Mouse (Mus musculus) lung, embryonic 15.5 days (tissue): ENCODE measurements at regions not wholly inside any gene's neighbourhood (a gene's known extent, or its start where the extent isn't known, plus 50 kb on each side); places are given as distances from the start of the nearest gene placed in this dataset.
"Not testable (repeated sequence)": the region's sequence is repeated elsewhere in the genome, so short reads cannot be mapped to it uniquely, and the experiment has no call there.

Source experiments
- ATAC-seq: fragments of 200-750 bp; cut with Nextera tagmentation; 2 replicates; pipeline ENCODE4 v1.8.0; 2017; ENCODE audit warnings: moderate number of reproducible peaks, borderline replicate concordance; ENCODE audit not compliant: low FRiP score, low TSS enrichment; ENCODE audit errors: extremely low read depth
- H3K27ac ChIP-seq: fragments of 300-500 bp; sonication (generic); 2 replicates; pipeline ENCODE4 v1.5.1; 2015; ENCODE audit warnings: moderate library complexity, mild to moderate bottlenecking, inconsistent platforms
- H3K27me3 ChIP-seq: fragments of 300-500 bp; sonication (generic); 2 replicates; pipeline ENCODE4 v1.6.1; 2015; ENCODE audit warnings: inconsistent platforms
- H3K36me3 ChIP-seq: fragments of 300-500 bp; sonication (generic); 2 replicates; pipeline ENCODE4 v1.6.1; 2015; ENCODE audit warnings: inconsistent platforms
- H3K4me1 ChIP-seq: fragments of 300-500 bp; sonication (generic); 2 replicates; pipeline ENCODE4 v1.6.1; 2015; ENCODE audit warnings: inconsistent platforms
- H3K4me2 ChIP-seq: fragments of 300-500 bp; sonication (generic); 2 replicates; pipeline ENCODE4 v1.6.1; 2015; ENCODE audit warnings: inconsistent platforms, mild to moderate bottlenecking, moderate library complexity
- H3K4me3 ChIP-seq: fragments of 300-500 bp; sonication (generic); 2 replicates; pipeline ENCODE4 v1.5.1; 2015; ENCODE audit warnings: mild to moderate bottlenecking, inconsistent platforms
- H3K9ac ChIP-seq: fragments of 300-500 bp; sonication (generic); 2 replicates; pipeline ENCODE4 v1.6.1; 2015; ENCODE audit warnings: inconsistent platforms
- H3K9me3 ChIP-seq: fragments of 300-500 bp; sonication (generic); 2 replicates; pipeline ENCODE4 v1.6.1; 2016; ENCODE audit warnings: inconsistent platforms
- WGBS: fragments of 180-500 bp; shearing (Covaris S2); methylation state at CpG from one replicate; pipeline ENCODE4 v1.1.7; 2015; 5-methylcytosine and 5-hydroxymethylcytosine counted together

GRCm38 (mm10) chr10:57282896-57283295, 203.3 kb upstream of the Hsf2 start:
- Histone ChIP-seq H3K4me2 (no peak overlapping the region), H3K27me3 (no peaks in the 10 kb centered on the region), H3K9ac (no peak overlapping the region), H3K9me3 (no peaks in the 10 kb centered on the region), H3K4me3 (no peak overlapping the region), H3K27ac (no peak overlapping the region), H3K4me1 (no peaks in the 10 kb centered on the region), H3K36me3 (no peaks in the 10 kb centered on the region)
- no peak for ATAC-seq
- 71% methylated on average over 5 of the region's 5 CpGs for WGBS

GRCm38 (mm10) chr10:57291596-57291995, 194.6 kb upstream of the Hsf2 start:
- no peaks in the 10 kb centered on the region for H3K4me1 ChIP-seq
- H3K4me3 ChIP-seq, result no peak overlapping the region
- no peak overlapping the region for H3K4me2 ChIP-seq
- H3K27ac ChIP-seq, result no peak overlapping the region
- WGBS, result 92% methylated on average over 10 of the region's 10 CpGs
- no peaks in the 10 kb centered on the region for H3K36me3 ChIP-seq
- H3K9ac ChIP-seq, result no peak overlapping the region
- no peak for ATAC-seq
- no peaks in the 10 kb centered on the region for H3K27me3 ChIP-seq
- no peaks in the 10 kb centered on the region for H3K9me3 ChIP-seq

DNA sequence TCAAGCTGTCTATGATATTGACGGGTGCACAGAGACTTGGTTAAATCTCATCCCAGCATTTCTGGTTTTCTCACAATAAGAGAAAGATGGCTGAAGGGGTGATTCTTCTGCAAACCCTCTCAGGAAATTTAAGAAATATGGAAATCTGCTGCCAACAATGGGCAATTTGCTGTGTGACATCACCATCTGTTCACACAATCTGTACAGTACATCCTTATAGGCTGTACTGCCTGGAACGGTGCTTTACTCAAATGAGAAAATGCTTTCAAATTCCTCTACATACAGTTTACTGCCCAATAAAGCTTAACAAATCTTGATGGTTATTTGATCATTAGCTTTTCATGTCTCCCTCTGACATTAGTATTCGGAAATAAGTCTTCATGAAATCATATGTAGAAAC, 172.4 kb upstream of the Hsf2 start:
- no peaks in the 10 kb centered on the region for H3K36me3 ChIP-seq
- no peaks in the 10 kb centered on the region for H3K9me3 ChIP-seq
- H3K4me3 ChIP-seq, result no peak overlapping the region
- H3K27ac ChIP-seq, result no peak overlapping the region
- WGBS, result 62% methylated on average over 3 of the region's 3 CpGs
- H3K9ac ChIP-seq, result no peak overlapping the region
- ATAC-seq, result no peak
- no peaks in the 10 kb centered on the region for H3K4me1 ChIP-seq
- no peak overlapping the region for H3K4me2 ChIP-seq
- H3K27me3 ChIP-seq, result no peaks in the 10 kb centered on the region

DNA sequence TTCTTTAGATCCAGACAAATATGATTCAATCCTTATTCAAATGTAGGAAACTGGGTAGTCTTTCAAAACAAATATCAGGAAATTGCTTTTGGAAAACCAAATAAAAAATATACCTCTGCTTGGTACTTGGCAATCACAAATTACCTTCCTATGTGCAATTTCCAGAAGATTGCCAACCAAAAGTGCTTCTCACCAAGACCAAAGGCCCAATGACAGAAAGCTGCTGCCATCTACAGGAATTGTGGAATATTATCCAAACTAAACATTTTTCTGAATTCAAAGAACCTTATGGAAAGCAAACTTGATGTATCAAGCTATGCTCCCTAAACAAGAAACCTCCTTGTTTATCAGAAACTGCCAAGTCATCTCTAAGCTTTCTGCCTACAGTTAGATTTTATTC, 169.1 kb upstream of the Hsf2 start:
- Histone ChIP-seq H3K9ac (no peak overlapping the region), H3K4me1 (no peaks in the 10 kb centered on the region), H3K9me3 (no peaks in the 10 kb centered on the region), H3K27me3 (no peaks in the 10 kb centered on the region), H3K4me3 (no peak overlapping the region), H3K4me2 (no peak overlapping the region), H3K36me3 (no peaks in the 10 kb centered on the region), H3K27ac (no peak overlapping the region)
- no peak for ATAC-seq

GRCm38 (mm10) chr10:57319171-57319570, 167.0 kb upstream of the Hsf2 start:
- Histone ChIP-seq H3K27me3 (no peaks in the 10 kb centered on the region), H3K4me3 (no peak overlapping the region), H3K36me3 (no peaks in the 10 kb centered on the region), H3K4me2 (no peak overlapping the region), H3K27ac (no peak overlapping the region), H3K9me3 (no peaks in the 10 kb centered on the region), H3K4me1 (no peaks in the 10 kb centered on the region), H3K9ac (no peak overlapping the region)
- WGBS, result 29% methylated on average over 2 of the region's 2 CpGs
- no peak for ATAC-seq

GRCm38 (mm10) chr10:57322717-57323424, 163.3 kb upstream of the Hsf2 start:
- Histone ChIP-seq H3K4me1 (no peaks in the 10 kb centered on the region), H3K4me2 (no peak overlapping the region), H3K4me3 (no peak overlapping the region), H3K27me3 (no peaks in the 10 kb centered on the region), H3K27ac (no peak overlapping the region), H3K9ac (no peak overlapping the region), H3K36me3 (no peaks in the 10 kb centered on the region), H3K9me3 (no peaks in the 10 kb centered on the region)
- 63% methylated on average over 2 of the region's 2 CpGs for WGBS
- ATAC-seq, result no peak

DNA sequence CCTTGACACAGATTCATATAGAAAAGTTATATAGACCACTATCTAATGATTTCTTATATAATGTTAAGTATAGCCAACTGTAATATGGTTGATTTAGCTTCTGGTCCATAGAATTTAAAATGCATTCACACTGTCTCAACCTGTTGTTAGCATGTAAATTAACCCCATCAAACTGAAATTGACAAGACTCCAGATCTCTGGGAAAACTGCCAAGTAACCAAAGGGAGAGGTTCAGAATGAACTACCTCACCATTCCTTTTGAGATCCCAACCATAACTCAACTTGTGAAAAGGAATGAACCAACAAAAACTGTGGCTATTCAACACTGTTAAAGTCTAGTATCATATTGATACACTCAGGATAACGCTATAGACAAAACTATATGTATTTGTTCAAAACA, 162.0 kb upstream of the Hsf2 start:
- no peaks in the 10 kb centered on the region for H3K27me3 ChIP-seq
- H3K9ac ChIP-seq, result no peak overlapping the region
- H3K27ac ChIP-seq, result no peak overlapping the region
- H3K4me3 ChIP-seq, result no peak overlapping the region
- no peaks in the 10 kb centered on the region for H3K4me1 ChIP-seq
- ATAC-seq, result no peak
- 53% methylated on average over 1 of the region's 1 CpGs for WGBS
- H3K9me3 ChIP-seq, result no peaks in the 10 kb centered on the region
- H3K4me2 ChIP-seq, result no peak overlapping the region
- no peaks in the 10 kb centered on the region for H3K36me3 ChIP-seq

- not testable (repeated sequence) for H3K4me2 ChIP-seq, ATAC-seq, H3K27ac ChIP-seq, H3K36me3 ChIP-seq, H3K4me1 ChIP-seq, H3K27me3 ChIP-seq, H3K4me3 ChIP-seq, H3K9ac ChIP-seq, H3K9me3 ChIP-seq
- 89% methylated on average over 1 of the region's 1 CpGs for WGBS
These were observed 123.4 kb upstream of the Hsf2 start for GRCm38 (mm10) chr10:57362781-57363180.
